Mouse (Mus musculus) right cerebral cortex, adult 2 months (tissue): ENCODE results near the gene Krt23.

Experiments used
- DNase-seq, 2 experiments: peaks; one replicate each; pipeline ENCODE4 v3.0.0; 2021 to 2022; ENCODE audit warnings: low spot score in 2 of 2

Krt23 gene

GRCm38 (mm10) chr11:99454044-99454443 lies 38.9 kb downstream of the Krt23 start:
- no peak for DNase-seq

GRCm38 (mm10) chr11:99448769-99449168 lies 44.2 kb downstream of the Krt23 start:
- no peak for DNase-seq

- no peak for DNase-seq
These were observed 51.7 kb downstream of the Krt23 start for GRCm38 (mm10) chr11:99441220-99441619.

- no peak for DNase-seq
These were observed 53.5 kb downstream of the Krt23 start for GRCm38 (mm10) chr11:99439465-99439864.

GRCm38 (mm10) chr11:99437972-99438371 lies 55.0 kb downstream of the Krt23 start, which contains the start of gene Krt20:
Krt20 (minus strand) TSS chr11:99438150.
- no peak for DNase-seq

- no peak for DNase-seq
These were observed 56.3 kb downstream of the Krt23 start for GRCm38 (mm10) chr11:99436625-99437024.

- DNase-seq = peak; percentile 24
These were observed 62.3 kb downstream of the Krt23 start for GRCm38 (mm10) chr11:99430670-99431069.
